Mouse (Mus musculus) forebrain, embryonic 16.5 days (tissue): ENCODE results near the gene Itga11. TPM values are rescaled to one million over a fixed set of nuclear protein-coding genes. Genes with fewer than 3 reads are reported as not detected.

ENCODE experiments used
- ATAC-seq: fragments of 200-750 bp; cut with Nextera tagmentation; 2 replicates; pipeline ENCODE4 v1.8.0; 2017; ENCODE audit warnings: mild to moderate bottlenecking, moderate library complexity
- H3K27ac ChIP-seq: fragments of 300-500 bp; sonication (generic); 2 replicates; pipeline ENCODE4 v1.5.1; 2014; ENCODE audit warnings: low read length, control low read depth
- H3K27me3 ChIP-seq: fragments of 300-500 bp; sonication (generic); replicated peaks from 2 replicates; pipeline ENCODE4 v1.6.1; 2014; ENCODE audit warnings: low read length; ENCODE audit not compliant: control insufficient read depth, insufficient read depth
- H3K36me3 ChIP-seq: fragments of 300-500 bp; sonication (generic); 2 replicates; pipeline ENCODE4 v1.6.1; 2014; ENCODE audit not compliant: control insufficient read depth, insufficient read depth
- H3K4me1 ChIP-seq: fragments of 300-500 bp; sonication (generic); replicated peaks from 2 replicates; pipeline ENCODE4 v1.6.1; 2014; ENCODE audit warnings: low read length; ENCODE audit not compliant: control insufficient read depth, insufficient read depth
- H3K4me2 ChIP-seq: fragments of 300-500 bp; sonication (generic); 2 replicates; pipeline ENCODE4 v1.6.1; 2014; ENCODE audit warnings: mild to moderate bottlenecking, low read length, control low read depth
- H3K4me3 ChIP-seq: fragments of 300-500 bp; sonication (generic); replicated peaks from 2 replicates; pipeline ENCODE4 v1.5.1; 2014; ENCODE audit warnings: mild to moderate bottlenecking, low read length, control low read depth
- H3K9ac ChIP-seq: fragments of 300-500 bp; sonication (generic); replicated peaks from 2 replicates; pipeline ENCODE4 v1.6.1; 2014; ENCODE audit warnings: low read depth, low read length, control low read depth
- H3K9me3 ChIP-seq: fragments of 300-500 bp; sonication (generic); 2 replicates; pipeline ENCODE4 v1.6.1; 2016; ENCODE audit warnings: low read length; ENCODE audit not compliant: control insufficient read depth
- WGBS: fragments of 180-500 bp; shearing (Covaris S2); extraction: QIAGEN DNeasy Blood & Tissue Kit; methylation state at CpG from one replicate; pipeline ENCODE4 v1.1.7; 2014; 5-methylcytosine and 5-hydroxymethylcytosine counted together
- polyA plus RNA-seq: library from polyadenylated mRNA; unstranded; fragments of >200 nt; fragmentation: Nextera tagmentation; extraction: Ambion mirVana; gene quantifications from 2 replicates; pipeline ENCODE4 v1.2.1, GENCODE M21; 2015

Itga11 gene
- polyA plus RNA-seq = 1.0 and 1.5 TPM in 2 replicates

GRCm38 (mm10) chr9:62677641-62678549 lies at the start of gene Itga11:
TSS of gene Itga11 (plus strand) at chr9:62677826.
- WGBS = 1% methylated on average over 45 of the region's 45 CpGs
- Histone ChIP-seq H3K36me3 (no peaks in the 10 kb centered on the region), H3K4me3 (peak within 1 kb of the TSS; percentile 40), H3K27ac (no peak within 1 kb of the TSS), H3K4me2 (peak within 1 kb of the TSS; percentile 61), H3K27me3 (peaks cover 28% of the 10 kb centered on the region), H3K4me1 (peaks cover 17% of the 10 kb centered on the region), H3K9me3 (no peaks in the 10 kb centered on the region), H3K9ac (peak within 1 kb of the TSS; percentile 39; the same call in 1 of the 2 replicates)
- no peak for ATAC-seq

GRCm38 (mm10) chr9:62630631-62631240 lies 46.9 kb upstream of the Itga11 start:
- Histone ChIP-seq H3K9me3 (no peaks in the 10 kb centered on the region), H3K36me3 (no peaks in the 10 kb centered on the region), H3K4me1 (no peaks in the 10 kb centered on the region), H3K27ac (no peak overlapping the region), H3K4me3 (no peak overlapping the region), H3K27me3 (no peaks in the 10 kb centered on the region), H3K4me2 (no peak overlapping the region), H3K9ac (no peak overlapping the region)
- no peak for ATAC-seq
- WGBS = 55% methylated on average over 10 of the region's 10 CpGs

DNA sequence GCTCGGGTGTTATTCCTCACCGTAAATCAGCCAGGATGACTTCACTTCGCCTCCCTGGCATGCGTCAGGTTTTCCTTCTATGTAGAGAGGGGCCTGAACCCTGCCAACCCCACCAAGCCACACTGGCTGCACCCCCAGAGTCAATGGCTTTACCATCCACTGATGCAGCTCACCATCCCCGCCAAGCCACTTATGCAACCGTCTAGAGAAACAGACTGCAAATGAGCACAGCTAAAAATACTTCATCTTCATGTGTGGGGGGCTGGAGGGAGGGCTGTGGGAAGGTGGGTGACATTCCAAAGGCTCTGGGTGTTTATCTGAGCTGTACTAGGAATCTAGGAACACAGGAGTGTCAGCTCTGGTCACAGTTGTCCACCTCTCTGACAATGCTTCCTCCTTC lies 45.2 kb upstream of the Itga11 start:
- H3K27me3 ChIP-seq = no peaks in the 10 kb centered on the region
- no peaks in the 10 kb centered on the region for H3K9me3 ChIP-seq
- WGBS = 80% methylated on average over 6 of the region's 6 CpGs
- H3K4me1 ChIP-seq = no peaks in the 10 kb centered on the region
- H3K4me2 ChIP-seq = no peak overlapping the region
- H3K36me3 ChIP-seq = no peaks in the 10 kb centered on the region
- no peak for ATAC-seq
- H3K27ac ChIP-seq = no peak overlapping the region
- H3K4me3 ChIP-seq = no peak overlapping the region
- no peak overlapping the region for H3K9ac ChIP-seq

- no peaks in the 10 kb centered on the region for H3K4me1 ChIP-seq
- no peak for ATAC-seq
- 70% methylated on average over 6 of the region's 6 CpGs for WGBS
- no peak overlapping the region for H3K4me3 ChIP-seq
- no peak overlapping the region for H3K9ac ChIP-seq
- no peaks in the 10 kb centered on the region for H3K36me3 ChIP-seq
- no peak overlapping the region for H3K4me2 ChIP-seq
- no peaks in the 10 kb centered on the region for H3K9me3 ChIP-seq
- H3K27me3 ChIP-seq = no peaks in the 10 kb centered on the region
- H3K27ac ChIP-seq = no peak overlapping the region
These were observed 39.6 kb upstream of the Itga11 start for GRCm38 (mm10) chr9:62638045-62638444.

GRCm38 (mm10) chr9:62639686-62640085 lies 37.9 kb upstream of the Itga11 start:
- ATAC-seq = no peak
- Histone ChIP-seq H3K9me3 (no peaks in the 10 kb centered on the region), H3K27ac (no peak overlapping the region), H3K36me3 (no peaks in the 10 kb centered on the region), H3K4me1 (peaks cover 1% of the 10 kb centered on the region; the same call in 1 of the 2 replicates), H3K4me2 (no peak overlapping the region), H3K27me3 (no peaks in the 10 kb centered on the region), H3K4me3 (no peak overlapping the region), H3K9ac (no peak overlapping the region)
- 61% methylated on average over 4 of the region's 4 CpGs for WGBS

DNA sequence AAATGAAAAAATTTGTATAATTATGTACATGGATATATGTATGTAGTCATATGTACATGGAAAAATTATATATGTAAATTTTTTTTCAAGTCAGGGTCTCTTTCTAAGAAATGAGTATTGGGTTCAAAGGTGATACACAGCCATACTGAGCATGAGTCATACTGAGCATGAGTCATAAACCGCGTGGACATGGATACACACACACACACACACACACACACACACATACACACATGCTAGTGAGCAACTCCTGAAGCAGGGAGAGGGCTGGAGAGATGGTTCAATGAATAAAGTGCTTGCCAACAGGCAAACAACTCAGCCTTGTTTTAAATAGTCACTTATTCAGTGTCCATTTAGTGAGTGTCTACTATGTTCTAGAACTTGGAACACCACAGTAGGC lies 37.4 kb upstream of the Itga11 start:
- Histone ChIP-seq H3K4me2 (no peak overlapping the region), H3K9ac (no peak overlapping the region), H3K27ac (no peak overlapping the region), H3K27me3 (no peaks in the 10 kb centered on the region), H3K9me3 (no peaks in the 10 kb centered on the region), H3K4me1 (peaks cover 6% of the 10 kb centered on the region), H3K36me3 (no peaks in the 10 kb centered on the region), H3K4me3 (no peak overlapping the region)
- WGBS = 96% methylated on average over 2 of the region's 2 CpGs
- ATAC-seq = no peak

- Histone ChIP-seq H3K27me3 (no peaks in the 10 kb centered on the region), H3K27ac (peak overlapping the region; percentile 42; the same call in 1 of the 2 replicates), H3K36me3 (no peaks in the 10 kb centered on the region), H3K9me3 (no peaks in the 10 kb centered on the region), H3K4me1 (peaks cover 21% of the 10 kb centered on the region), H3K9ac (no peak overlapping the region), H3K4me2 (no peak overlapping the region), H3K4me3 (no peak overlapping the region)
- 0 out of 2 replicates have a peak, but pooled peaks have one; percentile 23 for ATAC-seq
- WGBS = 53% methylated on average over 6 of the region's 6 CpGs
These were observed 31.8 kb upstream of the Itga11 start for GRCm38 (mm10) chr9:62645716-62646400.

DNA sequence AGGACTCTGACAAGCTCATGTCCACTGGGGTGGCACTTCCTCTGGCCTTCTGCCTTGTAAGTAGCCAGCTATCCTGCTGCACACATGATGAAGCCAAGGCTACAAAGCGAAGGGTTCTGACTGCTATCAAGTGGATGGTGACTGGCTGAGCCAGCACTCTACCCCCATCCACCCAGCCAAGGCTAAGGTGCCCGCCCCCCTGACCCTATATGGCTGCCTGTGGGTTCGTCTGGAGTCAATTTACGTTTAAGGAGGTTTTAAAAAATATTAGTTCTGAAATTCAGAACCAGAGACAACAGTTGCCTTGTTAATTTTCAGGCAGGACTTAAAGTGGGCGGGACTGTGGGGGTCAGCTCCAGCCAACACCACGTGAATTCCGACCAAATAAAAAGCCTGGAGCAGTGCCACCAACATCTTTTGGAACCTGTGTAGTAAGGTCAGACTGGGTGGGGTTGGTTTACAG lies 30.9 kb upstream of the Itga11 start:
- no peaks in the 10 kb centered on the region for H3K9me3 ChIP-seq
- H3K4me3 ChIP-seq = no peak overlapping the region
- peaks cover 21% of the 10 kb centered on the region for H3K4me1 ChIP-seq
- WGBS = 61% methylated on average over 7 of the region's 7 CpGs
- H3K4me2 ChIP-seq = no peak overlapping the region
- no peak for ATAC-seq
- H3K27me3 ChIP-seq = no peaks in the 10 kb centered on the region
- no peaks in the 10 kb centered on the region for H3K36me3 ChIP-seq
- no peak overlapping the region for H3K9ac ChIP-seq
- H3K27ac ChIP-seq = no peak overlapping the region

DNA sequence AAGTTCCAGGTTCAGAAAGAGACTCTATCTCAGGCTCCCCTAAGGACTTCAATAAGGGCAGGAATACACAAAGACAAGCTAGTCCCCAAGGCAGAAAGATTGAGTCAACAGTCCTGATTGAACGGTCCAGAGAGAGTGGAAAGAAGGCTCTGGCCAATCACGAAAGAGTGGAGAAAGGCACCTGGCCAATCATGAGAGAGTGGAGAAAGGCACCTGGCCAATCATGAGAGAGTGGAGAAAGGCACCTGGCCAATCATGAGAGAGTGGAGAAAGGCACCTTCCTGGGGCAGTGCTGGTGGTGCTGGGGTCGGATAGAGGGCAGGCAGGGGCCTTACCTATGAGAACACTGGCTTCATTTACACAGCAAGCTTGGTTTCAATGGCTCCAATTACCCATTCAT lies 28.2 kb upstream of the Itga11 start:
- H3K36me3 ChIP-seq = no peaks in the 10 kb centered on the region
- no peak overlapping the region for H3K27ac ChIP-seq
- H3K9ac ChIP-seq = no peak overlapping the region
- H3K9me3 ChIP-seq = no peaks in the 10 kb centered on the region
- whole genome bisulfite sequencing = 84% methylated on average over 3 of the region's 3 CpGs
- no peak for ATAC-seq
- H3K4me1 ChIP-seq = peaks cover 21% of the 10 kb centered on the region
- no peak overlapping the region for H3K4me2 ChIP-seq
- H3K4me3 ChIP-seq = no peak overlapping the region
- no peaks in the 10 kb centered on the region for H3K27me3 ChIP-seq
